Mouse (Mus musculus): ENCODE measurements around the gene Ankrd33. TPM values are rescaled to one million over a fixed set of nuclear protein-coding genes. Genes with fewer than 3 reads are reported as not detected.

Gene Ankrd33
- total RNA-seq, 2 experiments from 2014 or later, result not detected

- DNase-seq (ENCODE audit: low spot score in 2 of 2), result no peak
Observed at GRCm38 (mm10) chr15:101121411-101122289, 6.1 kb downstream of the Ankrd33 start.

GRCm38 (mm10) chr15:101122290-101122589, 6.7 kb downstream of the Ankrd33 start:
- no peak for DNase-seq (ENCODE audit: low spot score in 2 of 2)

DNA sequence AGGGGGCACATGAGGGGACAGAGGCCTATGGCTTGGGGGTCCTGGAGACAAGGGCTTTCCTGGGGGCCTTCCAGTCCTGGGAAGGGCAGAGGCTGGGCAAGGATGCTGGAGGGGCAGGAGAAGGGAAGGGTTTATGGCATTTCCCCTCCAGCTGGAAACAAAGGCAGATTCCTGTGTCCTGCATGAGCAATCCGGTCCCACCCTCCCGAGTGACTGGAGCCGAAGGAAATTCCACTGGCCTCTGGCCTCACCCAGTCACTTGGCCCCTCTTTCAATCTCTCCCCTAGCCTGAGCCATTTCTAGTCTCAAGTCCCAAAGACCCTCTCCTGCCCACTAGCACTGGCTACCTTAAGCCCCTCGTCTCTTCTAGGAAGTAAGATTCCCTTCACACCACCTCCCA, 7.6 kb downstream of the Ankrd33 start:
- no peak for DNase-seq (ENCODE audit: low spot score in 2 of 2)

GRCm38 (mm10) chr15:101125561-101125960, 10.0 kb downstream of the Ankrd33 start:
- DNase-seq (ENCODE audit: low spot score in 2 of 2), result no peak

DNA sequence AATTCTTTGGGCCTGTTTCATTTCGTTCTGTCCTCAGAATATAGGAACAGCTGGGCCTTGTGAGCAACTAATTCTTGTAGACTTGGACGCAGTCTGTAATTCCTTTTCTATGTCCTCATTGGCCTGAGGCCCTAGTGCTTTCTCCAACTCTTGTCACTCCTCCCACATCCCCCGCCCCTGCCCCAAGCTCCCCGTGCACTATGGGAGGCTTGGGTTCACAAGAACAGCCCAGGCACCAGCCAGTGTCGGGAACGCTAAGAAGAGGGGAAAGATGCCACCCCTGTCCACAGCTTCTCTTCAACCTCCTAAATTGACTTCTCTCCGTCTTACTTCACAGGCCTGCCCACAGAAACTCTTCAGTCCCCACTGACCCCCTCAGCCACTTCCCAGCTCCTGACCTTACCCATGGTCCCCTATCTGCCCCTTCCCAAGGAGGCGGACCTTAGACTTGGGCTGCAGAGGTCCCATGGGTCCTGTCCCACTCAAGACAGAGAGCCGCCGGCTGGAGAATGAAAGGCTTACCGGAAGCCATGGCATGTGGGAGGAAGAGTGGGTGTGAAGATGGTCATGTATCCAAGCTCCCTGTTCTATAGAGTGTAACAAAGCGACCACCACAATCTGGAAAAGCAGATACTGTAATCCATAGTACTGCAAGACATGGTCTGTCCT, 11.5 kb downstream of the Ankrd33 start:
- no peak for DNase-seq (ENCODE audit: low spot score in 2 of 2)

- no peak for DNase-seq (ENCODE audit: low spot score in 2 of 2)
Observed at GRCm38 (mm10) chr15:101128181-101129089, 12.9 kb downstream of the Ankrd33 start, which contains the start of gene Acvrl1. TSS of gene Acvrl1 (plus strand) at chr15:101128522.

DNA sequence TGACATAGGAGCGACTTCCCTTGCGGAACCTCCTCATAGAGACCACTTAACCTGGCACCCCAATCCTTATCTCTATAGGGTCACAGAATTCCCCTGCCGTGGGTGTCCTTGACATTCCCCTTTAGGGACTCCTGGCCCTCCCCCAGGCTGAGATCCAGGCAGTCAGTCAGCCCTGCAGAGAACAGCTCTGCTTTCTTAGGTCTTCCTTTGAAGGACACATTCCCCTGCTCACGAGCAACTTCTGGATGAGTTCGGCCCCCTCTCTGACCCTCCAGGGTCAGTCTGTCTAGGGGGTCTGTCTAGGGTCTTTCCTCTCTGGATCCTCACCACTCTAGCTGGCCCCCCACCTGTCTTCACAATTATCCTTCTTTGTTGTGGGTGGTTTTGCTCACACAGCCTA, 13.9 kb downstream of the Ankrd33 start:
- DNase-seq (ENCODE audit: low spot score in 2 of 2), result no peak

DNA sequence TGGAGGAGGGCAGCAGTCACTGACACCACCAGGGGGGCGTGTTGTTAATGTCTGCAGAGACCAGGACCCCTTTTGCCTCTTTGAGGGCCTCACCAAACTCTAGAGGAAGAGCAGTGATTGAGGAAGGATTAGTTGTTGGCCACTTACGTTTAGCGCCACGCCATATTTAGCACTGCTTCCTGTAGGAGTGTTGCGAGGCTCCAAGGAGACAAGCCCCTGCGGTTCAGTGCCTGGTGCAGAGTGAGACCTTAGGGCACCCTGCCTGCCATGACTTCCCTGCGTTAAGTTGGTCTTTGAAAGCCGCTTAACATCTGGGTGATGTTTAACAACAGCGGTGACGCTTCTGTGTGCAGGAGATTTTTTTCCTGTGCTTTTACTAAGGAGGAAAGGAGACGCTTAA, 15.9 kb downstream of the Ankrd33 start:
- DNase-seq (ENCODE audit: low spot score in 2 of 2), result no peak

DNA sequence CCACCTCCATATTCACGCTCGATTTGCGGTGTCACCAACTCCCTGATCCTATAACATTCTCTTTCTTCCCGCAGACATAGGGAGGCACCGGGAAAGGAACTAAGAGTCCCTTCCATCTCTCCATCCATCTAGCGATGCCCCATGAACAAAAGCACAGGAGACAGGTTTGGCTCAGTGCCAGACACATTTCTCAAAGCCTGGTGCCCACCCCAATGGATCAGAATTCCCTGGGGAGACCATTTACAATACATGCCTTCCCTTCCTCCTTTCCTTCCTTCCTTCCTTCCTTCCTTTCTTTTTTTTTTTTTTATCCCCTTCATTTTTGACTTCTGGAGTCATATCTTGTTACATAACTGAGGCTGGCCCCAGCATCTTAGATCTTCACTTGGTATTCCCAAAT, 16.5 kb downstream of the Ankrd33 start:
- no peak for DNase-seq (ENCODE audit: low spot score in 2 of 2)

DNA sequence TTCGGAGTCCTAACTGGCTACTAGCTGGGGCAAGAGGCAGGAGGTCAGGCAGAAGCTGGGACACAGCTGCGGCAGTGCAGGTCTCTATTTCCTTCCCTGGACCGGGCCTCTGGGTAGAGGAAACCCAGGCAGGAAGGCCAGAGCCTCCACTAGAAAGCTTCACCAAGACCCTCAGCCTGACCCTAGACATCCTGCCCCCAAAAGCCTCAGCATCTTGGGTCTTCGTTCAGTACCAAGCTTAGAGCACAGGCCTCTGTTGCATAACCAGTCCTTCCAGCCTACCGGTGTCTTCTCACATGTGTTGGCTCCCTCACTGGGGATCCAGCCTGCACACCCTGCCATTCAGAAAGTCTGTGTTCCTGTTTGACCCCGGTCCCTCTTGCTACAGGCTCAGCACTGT, 17.2 kb downstream of the Ankrd33 start:
- DNase-seq (ENCODE audit: low spot score in 2 of 2), result no peak

- DNase-seq (ENCODE audit: low spot score in 2 of 2), result no peak
Observed at GRCm38 (mm10) chr15:101133993-101134704, 18.6 kb downstream of the Ankrd33 start.

- no peak for DNase-seq (ENCODE audit: low spot score in 2 of 2)
Observed at GRCm38 (mm10) chr15:101135405-101135804, 19.9 kb downstream of the Ankrd33 start.

GRCm38 (mm10) chr15:101137455-101137854, 21.9 kb downstream of the Ankrd33 start:
- DNase-seq (ENCODE audit: low spot score in 2 of 2), result no peak

DNA sequence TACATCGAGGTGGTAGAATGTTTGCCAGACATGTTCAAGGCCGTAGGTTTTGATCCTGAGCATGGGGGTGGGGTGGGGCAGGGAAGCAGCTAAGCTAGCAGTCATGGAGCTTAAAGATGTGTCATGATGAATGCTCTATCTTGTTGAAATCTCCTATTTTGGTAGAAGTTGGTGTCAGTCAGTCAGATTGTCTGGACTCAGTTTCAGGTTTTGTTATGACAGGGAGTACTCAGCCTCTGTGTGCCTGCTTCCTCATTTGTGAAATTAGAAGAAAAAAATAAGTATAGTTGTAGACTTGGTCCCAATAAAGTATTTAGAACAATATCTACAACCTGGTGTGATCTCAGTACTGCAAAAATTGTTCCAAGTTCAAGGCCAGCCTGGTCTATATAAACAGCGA, 23.1 kb downstream of the Ankrd33 start:
- no peak for DNase-seq (ENCODE audit: low spot score in 2 of 2)

- no peak for DNase-seq (ENCODE audit: low spot score in 2 of 2)
Observed at GRCm38 (mm10) chr15:101139885-101140284, 24.3 kb downstream of the Ankrd33 start.

DNA sequence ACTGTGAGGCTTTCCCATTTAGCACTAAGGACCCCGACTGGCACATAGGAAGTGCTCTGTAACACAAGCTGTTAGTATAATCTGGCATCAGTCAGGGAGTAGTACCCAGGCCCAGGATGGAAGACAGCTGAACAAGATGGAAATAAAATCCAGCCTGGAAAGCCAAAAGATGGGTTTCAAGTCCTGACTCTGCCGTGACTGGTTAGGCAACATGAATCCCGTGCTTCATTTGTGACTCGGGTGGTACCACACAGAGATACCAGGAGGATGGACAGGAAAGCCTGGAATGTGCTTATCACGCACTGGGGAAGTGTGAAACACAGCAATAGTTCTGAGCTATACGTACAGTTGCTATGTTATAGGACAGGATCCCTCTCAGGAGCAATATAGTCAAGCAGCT, 25.0 kb downstream of the Ankrd33 start:
- no peak for DNase-seq (ENCODE audit: low spot score in 2 of 2)

DNA sequence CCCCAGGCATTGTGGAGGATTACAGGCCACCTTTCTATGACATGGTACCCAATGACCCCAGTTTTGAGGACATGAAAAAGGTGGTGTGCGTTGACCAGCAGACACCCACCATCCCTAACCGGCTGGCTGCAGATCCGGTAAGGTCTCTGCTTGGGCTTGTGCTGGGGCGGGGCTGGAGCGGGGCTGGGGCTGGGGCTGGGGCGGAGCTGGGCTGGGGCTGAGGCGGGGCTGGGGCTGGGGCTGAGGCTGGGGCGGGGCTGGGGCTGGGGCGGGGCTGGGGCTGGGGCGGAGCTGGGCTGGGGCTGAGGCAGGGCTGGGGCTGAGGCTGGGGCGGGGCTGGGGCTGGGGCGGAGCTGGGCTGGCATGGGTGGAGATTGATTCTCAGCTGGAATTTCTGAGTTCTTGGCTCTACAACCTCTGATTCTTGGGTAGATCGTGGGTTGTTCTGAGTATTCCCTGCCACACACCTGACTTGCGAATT, 25.5 kb downstream of the Ankrd33 start:
- DNase-seq (ENCODE audit: low spot score in 2 of 2), result no peak

GRCm38 (mm10) chr15:101142672-101143071, 27.1 kb downstream of the Ankrd33 start:
- no peak for DNase-seq (ENCODE audit: low spot score in 2 of 2)

GRCm38 (mm10) chr15:101143494-101143893, 27.9 kb downstream of the Ankrd33 start:
- peak in 1 of 2 experiments; percentile 51 for DNase-seq (ENCODE audit: low spot score in 2 of 2)

- no peak for DNase-seq (ENCODE audit: low spot score in 2 of 2)
Observed at GRCm38 (mm10) chr15:101144176-101144575, 28.6 kb downstream of the Ankrd33 start.

GRCm38 (mm10) chr15:101144779-101145178, 29.2 kb downstream of the Ankrd33 start:
- no peak for DNase-seq (ENCODE audit: low spot score in 2 of 2)

Data from left cerebral cortex, adult 18-20 months (tissue).